Mouse (Mus musculus): Measurements from ENCODE around the gene Kcne2. TPM values are rescaled to one million over a fixed set of nuclear protein-coding genes. Genes with fewer than 3 reads are reported as not detected.

Kcne2 gene
- polyA plus RNA-seq, 1 experiment = not detected

- 65% methylated on average over 3 of the region's 3 CpGs for WGBS
- Histone ChIP-seq H3K27me3 (ENCODE audit: control insufficient read depth, insufficient read depth, low read length) (no peaks in the 10 kb centered on the region), H3K27ac (ENCODE audit: insufficient read depth, low read depth, low read length) (no peak overlapping the region), H3K4me3 (ENCODE audit: low read depth, low read length) (no peak overlapping the region), H3K36me3 (ENCODE audit: control insufficient read depth, insufficient read depth, low read length) (peaks cover 22% of the 10 kb centered on the region), H3K4me1 (ENCODE audit: control insufficient read depth, insufficient read depth, insufficient read length, low read length) (no peaks in the 10 kb centered on the region)
- TF ChIP-seq CTCF (IDR thresholded peaks at IDR 0.05; ENCODE audit: extremely low read depth, insufficient read length, insufficient replicate concordance, low read depth, low read length) = peak; percentile 10; the same call in 1 of the 2 replicates
- no peak for TF ChIP-seq POLR2A (IDR thresholded peaks at IDR 0.05; ENCODE audit: low read depth, low read length)
These were observed 15.8 kb downstream of the Kcne2 start for GRCm38 (mm10) chr16:92307947-92308346.

- H3K4me1 ChIP-seq (ENCODE audit: control insufficient read depth, insufficient read depth, insufficient read length, low read length) = no peaks in the 10 kb centered on the region
- TF ChIP-seq CTCF (IDR thresholded peaks at IDR 0.05; ENCODE audit: extremely low read depth, insufficient read length, insufficient replicate concordance, low read depth, low read length) = no peak
- TF ChIP-seq POLR2A (IDR thresholded peaks at IDR 0.05; ENCODE audit: low read depth, low read length) = no peak
- H3K27me3 ChIP-seq (ENCODE audit: control insufficient read depth, insufficient read depth, low read length) = no peaks in the 10 kb centered on the region
- 66% methylated on average over 4 of the region's 4 CpGs for whole genome bisulfite sequencing
- peaks cover 26% of the 10 kb centered on the region for H3K36me3 ChIP-seq (ENCODE audit: control insufficient read depth, insufficient read depth, low read length)
- no peak overlapping the region for H3K4me3 ChIP-seq (ENCODE audit: low read depth, low read length)
- no peak overlapping the region for H3K27ac ChIP-seq (ENCODE audit: insufficient read depth, low read depth, low read length)
These were observed 16.9 kb downstream of the Kcne2 start for GRCm38 (mm10) chr16:92309126-92309525.

GRCm38 (mm10) chr16:92313953-92314741 is 22.0 kb downstream of the Kcne2 start:
- TF ChIP-seq CTCF (IDR thresholded peaks at IDR 0.05; ENCODE audit: extremely low read depth, insufficient read length, insufficient replicate concordance, low read depth, low read length) (peak; percentile 87; the same call in 1 of the 2 replicates), POLR2A (IDR thresholded peaks at IDR 0.05; ENCODE audit: low read depth, low read length) (no peak)
- Histone ChIP-seq H3K27me3 (ENCODE audit: control insufficient read depth, insufficient read depth, low read length) (no peaks in the 10 kb centered on the region), H3K27ac (ENCODE audit: insufficient read depth, low read depth, low read length) (no peak overlapping the region), H3K4me3 (ENCODE audit: low read depth, low read length) (no peak overlapping the region), H3K4me1 (ENCODE audit: control insufficient read depth, insufficient read depth, insufficient read length, low read length) (no peaks in the 10 kb centered on the region; the same call in 1 of the 2 replicates), H3K36me3 (ENCODE audit: control insufficient read depth, insufficient read depth, low read length) (peaks cover 17% of the 10 kb centered on the region)
- 56% methylated on average over 13 of the region's 13 CpGs for WGBS

- TF ChIP-seq CTCF (IDR thresholded peaks at IDR 0.05; ENCODE audit: extremely low read depth, insufficient read length, insufficient replicate concordance, low read depth, low read length) (no peak), POLR2A (IDR thresholded peaks at IDR 0.05; ENCODE audit: low read depth, low read length) (no peak)
- no peaks in the 10 kb centered on the region; the same call in 1 of the 2 replicates for H3K4me1 ChIP-seq (ENCODE audit: control insufficient read depth, insufficient read depth, insufficient read length, low read length)
- 54% methylated on average over 7 of the region's 7 CpGs for WGBS
These were observed 24.0 kb downstream of the Kcne2 start for GRCm38 (mm10) chr16:92316049-92316738.

GRCm38 (mm10) chr16:92319353-92320109 is 27.3 kb downstream of the Kcne2 start:
- Histone ChIP-seq H3K4me1 (ENCODE audit: control insufficient read depth, insufficient read depth, insufficient read length, low read length) (no peaks in the 10 kb centered on the region), H3K4me3 (ENCODE audit: low read depth, low read length) (no peak overlapping the region), H3K27me3 (ENCODE audit: control insufficient read depth, insufficient read depth, low read length) (no peaks in the 10 kb centered on the region), H3K36me3 (ENCODE audit: control insufficient read depth, insufficient read depth, low read length) (no peaks in the 10 kb centered on the region), H3K27ac (ENCODE audit: insufficient read depth, low read depth, low read length) (no peak overlapping the region)
- 52% methylated on average over 20 of the region's 20 CpGs for WGBS
- TF ChIP-seq POLR2A (IDR thresholded peaks at IDR 0.05; ENCODE audit: low read depth, low read length) (no peak), CTCF (IDR thresholded peaks at IDR 0.05; ENCODE audit: extremely low read depth, insufficient read length, insufficient replicate concordance, low read depth, low read length) (peak; percentile 56; the same call in 1 of the 2 replicates)

More at GRCm38 (mm10) chr16:92316049-92316738, 24.0 kb downstream of the Kcne2 start:
- Histone ChIP-seq H3K27me3 (ENCODE audit: control insufficient read depth, insufficient read depth, low read length) (no peaks in the 10 kb centered on the region), H3K4me3 (ENCODE audit: low read depth, low read length) (no peak overlapping the region), H3K27ac (ENCODE audit: insufficient read depth, low read depth, low read length) (no peak overlapping the region), H3K36me3 (ENCODE audit: control insufficient read depth, insufficient read depth, low read length) (peaks cover 9% of the 10 kb centered on the region; the same call in 1 of the 2 replicates)

GRCm38 (mm10) chr16:92320361-92320760 is 28.2 kb downstream of the Kcne2 start:
- TF ChIP-seq CTCF (IDR thresholded peaks at IDR 0.05; ENCODE audit: extremely low read depth, insufficient read length, insufficient replicate concordance, low read depth, low read length) (no peak), POLR2A (IDR thresholded peaks at IDR 0.05; ENCODE audit: low read depth, low read length) (no peak)
- no peak overlapping the region for H3K4me3 ChIP-seq (ENCODE audit: low read depth, low read length)
- H3K27me3 ChIP-seq (ENCODE audit: control insufficient read depth, insufficient read depth, low read length) = no peaks in the 10 kb centered on the region
- WGBS = 78% methylated on average over 3 of the region's 3 CpGs
- no peaks in the 10 kb centered on the region for H3K36me3 ChIP-seq (ENCODE audit: control insufficient read depth, insufficient read depth, low read length)
- no peaks in the 10 kb centered on the region for H3K4me1 ChIP-seq (ENCODE audit: control insufficient read depth, insufficient read depth, insufficient read length, low read length)
- no peak overlapping the region for H3K27ac ChIP-seq (ENCODE audit: insufficient read depth, low read depth, low read length)

Measured in small intestine, adult 2 months (tissue).